Mouse (Mus musculus): ENCODE data around the gene Rfxank. TPM values are rescaled to one million over a fixed set of nuclear protein-coding genes. Genes with fewer than 3 reads are reported as not detected.

Gene Rfxank
- 10 to 100 TPM; 36.2 to 58.5 TPM for polyA plus RNA-seq (2017; shearing (Covaris generic))

GRCm38 (mm10) chr8:70139026-70139857 is at the start of gene Rfxank, which contains the start of the genes Borcs8 and Mef2b:
Gene Rfxank (minus strand): TSS chr8:70139154.
Gene Borcs8 (plus strand): TSS chr8:70139499.
Gene Mef2b (plus strand): TSS chr8:70139711.
- peak; percentile 90 for ATAC-seq

GRCm38 (mm10) chr8:70188707-70189106 is 49.8 kb upstream of the Rfxank start:
- no peak for ATAC-seq

GRCm38 (mm10) chr8:70183194-70183593 is 44.2 kb upstream of the Rfxank start:
- ATAC-seq: no peak

GRCm38 (mm10) chr8:70181903-70182252 is 42.9 kb upstream of the Rfxank start:
- ATAC-seq: no peak

GRCm38 (mm10) chr8:70181212-70181902 is 42.4 kb upstream of the Rfxank start:
- no peak for ATAC-seq

- no peak for ATAC-seq
Measured at GRCm38 (mm10) chr8:70179082-70179481, 40.1 kb upstream of the Rfxank start.

GRCm38 (mm10) chr8:70178231-70178630 is 39.3 kb upstream of the Rfxank start:
- no peak for ATAC-seq

GRCm38 (mm10) chr8:70174079-70174478 is 35.1 kb upstream of the Rfxank start:
- ATAC-seq: no peak

GRCm38 (mm10) chr8:70173320-70173719 is 34.4 kb upstream of the Rfxank start:
- no peak for ATAC-seq

- ATAC-seq: peak; percentile 99
Measured at GRCm38 (mm10) chr8:70172043-70172681, 33.2 kb upstream of the Rfxank start, which contains the start of gene Tmem161a. Gene Tmem161a (plus strand): TSS chr8:70172356.

- no peak for ATAC-seq
Measured at GRCm38 (mm10) chr8:70171240-70171639, 32.3 kb upstream of the Rfxank start.

GRCm38 (mm10) chr8:70170748-70171147 is 31.8 kb upstream of the Rfxank start:
- no peak for ATAC-seq

GRCm38 (mm10) chr8:70170116-70170515 is 31.2 kb upstream of the Rfxank start:
- ATAC-seq: no peak

- ATAC-seq: peak; percentile 75
Measured at GRCm38 (mm10) chr8:70166504-70167110, 27.7 kb upstream of the Rfxank start.

GRCm38 (mm10) chr8:70163316-70163715 is 24.4 kb upstream of the Rfxank start:
- ATAC-seq: no peak

- peak; percentile 50 for ATAC-seq
Measured at GRCm38 (mm10) chr8:70160015-70160414, 21.1 kb upstream of the Rfxank start.

GRCm38 (mm10) chr8:70159211-70159610 is 20.3 kb upstream of the Rfxank start:
- no peak for ATAC-seq

- peak; percentile 72 for ATAC-seq
Measured at GRCm38 (mm10) chr8:70158069-70158853, 19.3 kb upstream of the Rfxank start.

GRCm38 (mm10) chr8:70157240-70157800 is 18.4 kb upstream of the Rfxank start:
- ATAC-seq: no peak

- ATAC-seq: peak; percentile 97
Measured at GRCm38 (mm10) chr8:70152537-70153257, 13.7 kb upstream of the Rfxank start.

GRCm38 (mm10) chr8:70150158-70150557 is 11.2 kb upstream of the Rfxank start:
- no peak for ATAC-seq
